Mouse (Mus musculus) ES-E14 (cell line): ENCODE measurements at regions not wholly inside any gene's neighbourhood (a gene's known extent, or its start where the extent isn't known, plus 50 kb on each side); places are given as distances from the start of the nearest gene placed in this dataset.
"Not testable (repeated sequence)": the region's sequence is repeated elsewhere in the genome, so short reads cannot be mapped to it uniquely, and the experiment has no call there.

Experiments used
- CHD2 ChIP-seq: IDR thresholded peaks from 2 replicates; pipeline ENCODE4 v1.6.1; 2014; ENCODE audit warnings: mild to moderate bottlenecking, low read depth, low read length, inconsistent platforms
- MAFK ChIP-seq: IDR thresholded peaks from 2 replicates; pipeline ENCODE4 v1.6.1; 2014; ENCODE audit warnings: mild to moderate bottlenecking, low read depth, low read length, inconsistent platforms; ENCODE audit not compliant: insufficient read depth
- ZC3H11A ChIP-seq: IDR thresholded peaks from 2 replicates; pipeline ENCODE4 v1.6.1; 2012; ENCODE audit warnings: low read depth, mild to moderate bottlenecking, inconsistent platforms, low read length, borderline replicate concordance
- ZNF384 ChIP-seq: IDR thresholded peaks from 2 replicates; pipeline ENCODE4 v1.6.1; 2012; ENCODE audit warnings: low read depth, low read length, inconsistent platforms

- not testable (repeated sequence) for TF ChIP-seq ZC3H11A, CHD2, ZNF384, MAFK
These were observed 194.2 kb upstream of the Zfp703 start for GRCm38 (mm10) chr8:26782936-26783335.
